Mouse (Mus musculus) forebrain, embryonic 12.5 days (tissue): ENCODE results near the gene Smagp. TPM values are rescaled to one million over a fixed set of nuclear protein-coding genes. Genes with fewer than 3 reads are reported as not detected.

Source experiments
- ATAC-seq: fragments of 200-750 bp; cut with Nextera tagmentation; 2 replicates; pipeline ENCODE4 v1.8.0; 2017; ENCODE audit warnings: moderate TSS enrichment; ENCODE audit not compliant: low FRiP score
- H3K27ac ChIP-seq: fragments of 300-500 bp; sonication (generic); 2 replicates; pipeline ENCODE4 v1.5.1; 2016; ENCODE audit warnings: mild to moderate bottlenecking
- H3K27me3 ChIP-seq: fragments of 300-500 bp; sonication (generic); 2 replicates; pipeline ENCODE4 v1.6.1; 2016; ENCODE audit warnings: mild to moderate bottlenecking
- H3K36me3 ChIP-seq: fragments of 300-500 bp; sonication (generic); replicated peaks from 2 replicates; pipeline ENCODE4 v1.6.1; 2016; ENCODE audit warnings: mild to moderate bottlenecking
- H3K4me1 ChIP-seq: fragments of 300-500 bp; sonication (generic); 2 replicates; pipeline ENCODE4 v1.6.1; 2016
- H3K4me2 ChIP-seq: fragments of 300-500 bp; sonication (generic); 2 replicates; pipeline ENCODE4 v1.6.1; 2016; ENCODE audit warnings: mild to moderate bottlenecking, moderate library complexity
- H3K4me3 ChIP-seq: fragments of 300-500 bp; sonication (generic); replicated peaks from 2 replicates; pipeline ENCODE4 v1.5.1; 2016; ENCODE audit warnings: mild to moderate bottlenecking
- H3K9ac ChIP-seq: fragments of 300-500 bp; sonication (generic); 2 replicates; pipeline ENCODE4 v1.6.1; 2016; ENCODE audit warnings: mild to moderate bottlenecking
- H3K9me3 ChIP-seq: fragments of 300-500 bp; sonication (generic); 2 replicates; pipeline ENCODE4 v1.6.1; 2016
- WGBS: fragments of 180-500 bp; shearing (Covaris S2); methylation state at CpG from one replicate; pipeline ENCODE4 v1.1.7; 2016; 5-methylcytosine and 5-hydroxymethylcytosine counted together
- polyA plus RNA-seq: library from polyadenylated mRNA; unstranded; fragments of >200 nt; fragmentation: Nextera tagmentation; extraction: Ambion mirVana; gene quantifications from 2 replicates; pipeline ENCODE4 v1.2.1, GENCODE M21; 2016

The Smagp gene
- polyA plus RNA-seq, 1 experiment from 2014 or later: 2.8 TPM

DNA sequence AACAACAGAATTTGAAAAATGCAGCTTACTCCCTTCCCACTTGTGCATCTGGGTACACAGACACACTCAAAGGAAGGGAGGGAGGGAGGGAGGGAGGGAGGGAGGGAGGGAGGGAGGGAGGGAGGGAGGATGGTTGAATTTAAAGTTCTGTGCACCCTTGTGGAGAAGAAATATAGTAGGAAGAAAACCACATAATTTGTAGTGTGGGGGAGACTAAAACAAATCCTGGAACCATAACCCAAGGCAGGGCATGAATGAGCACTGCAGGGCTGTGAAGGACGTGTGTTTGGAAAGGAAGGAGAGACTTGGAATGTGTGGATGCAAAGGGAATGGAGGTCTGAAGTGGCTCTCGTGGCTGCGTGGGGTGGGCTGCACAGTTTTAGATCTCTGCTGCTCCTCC lies 38.7 kb upstream of the Smagp start:
- H3K27ac ChIP-seq: no peak overlapping the region
- WGBS: 55% methylated on average over 3 of the region's 3 CpGs

DNA sequence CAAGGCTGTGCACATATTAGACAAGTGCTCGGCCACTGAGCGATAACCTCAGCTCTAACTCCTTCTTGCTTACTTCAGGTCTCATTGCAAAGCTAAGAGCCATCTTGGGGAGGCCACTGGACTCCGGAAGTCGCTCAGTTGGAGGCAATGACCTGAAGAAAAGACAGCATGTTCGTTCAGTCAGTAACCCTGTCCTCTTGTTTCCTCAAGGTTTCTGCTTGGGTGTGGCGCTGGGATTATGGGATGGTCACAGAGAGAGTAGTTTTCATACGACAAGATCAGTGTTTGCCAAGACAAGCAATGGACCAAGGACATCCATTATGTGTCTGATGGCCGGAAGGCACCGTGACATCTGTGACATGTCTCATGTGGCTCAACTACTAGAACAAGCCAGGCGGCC lies 37.8 kb upstream of the Smagp start:
- Histone ChIP-seq H3K27ac (no peak overlapping the region), H3K4me2 (no peak overlapping the region), H3K9ac (no peak overlapping the region), H3K4me1 (no peaks in the 10 kb centered on the region; the same call in 1 of the 2 replicates), H3K4me3 (no peak overlapping the region), H3K9me3 (no peaks in the 10 kb centered on the region), H3K36me3 (no peaks in the 10 kb centered on the region), H3K27me3 (no peaks in the 10 kb centered on the region)
- no peak for ATAC-seq
- WGBS: 86% methylated on average over 10 of the region's 10 CpGs

More for the DNA sequence above, 38.7 kb upstream of the Smagp start:
- Histone ChIP-seq H3K27me3 (no peaks in the 10 kb centered on the region), H3K36me3 (no peaks in the 10 kb centered on the region), H3K4me2 (no peak overlapping the region), H3K4me1 (no peaks in the 10 kb centered on the region; the same call in 1 of the 2 replicates), H3K9ac (no peak overlapping the region), H3K4me3 (no peak overlapping the region), H3K9me3 (no peaks in the 10 kb centered on the region)
- ATAC-seq: no peak

- no peak overlapping the region for H3K4me3 ChIP-seq
- H3K9ac ChIP-seq: no peak overlapping the region
- no peak overlapping the region for H3K4me2 ChIP-seq
- H3K4me1 ChIP-seq: no peaks in the 10 kb centered on the region; the same call in 1 of the 2 replicates
- no peaks in the 10 kb centered on the region for H3K9me3 ChIP-seq
- no peaks in the 10 kb centered on the region for H3K36me3 ChIP-seq
- H3K27me3 ChIP-seq: no peaks in the 10 kb centered on the region
- H3K27ac ChIP-seq: no peak overlapping the region
- 39% methylated on average over 12 of the region's 12 CpGs for WGBS
- ATAC-seq: no peak
Measured at GRCm38 (mm10) chr15:100673585-100674391, 37.0 kb upstream of the Smagp start.

DNA sequence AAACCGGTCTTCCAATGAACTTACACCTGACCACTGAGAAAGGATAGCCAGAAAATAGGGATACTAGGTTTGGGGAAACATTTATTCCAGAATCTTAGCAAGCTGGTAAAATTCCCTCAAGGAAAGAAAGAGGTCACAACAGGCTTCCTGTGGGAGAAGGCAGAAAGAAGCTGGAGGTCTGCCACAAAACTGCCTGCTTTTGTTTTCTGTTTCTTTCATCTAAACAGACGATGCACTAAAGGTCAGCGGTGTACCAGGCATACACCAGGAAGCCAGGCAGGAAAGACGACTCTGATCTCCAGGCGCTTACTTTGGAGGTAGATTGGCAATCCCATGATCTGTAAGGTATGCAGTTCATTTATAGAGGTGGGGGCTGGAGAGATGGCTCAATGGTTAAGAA lies 34.1 kb upstream of the Smagp start:
- Histone ChIP-seq H3K4me1 (peaks cover 9% of the 10 kb centered on the region), H3K4me3 (no peak overlapping the region), H3K9me3 (no peaks in the 10 kb centered on the region), H3K27me3 (no peaks in the 10 kb centered on the region), H3K27ac (no peak overlapping the region), H3K9ac (no peak overlapping the region), H3K4me2 (no peak overlapping the region), H3K36me3 (no peaks in the 10 kb centered on the region)
- 71% methylated on average over 5 of the region's 5 CpGs for WGBS
- ATAC-seq: no peak

GRCm38 (mm10) chr15:100670004-100670403 lies 33.3 kb upstream of the Smagp start:
- WGBS: 84% methylated on average over 8 of the region's 8 CpGs
- H3K27ac ChIP-seq: no peak overlapping the region
- H3K27me3 ChIP-seq: no peaks in the 10 kb centered on the region
- peaks cover 10% of the 10 kb centered on the region for H3K4me1 ChIP-seq
- ATAC-seq: no peak
- H3K4me2 ChIP-seq: no peak overlapping the region
- H3K9ac ChIP-seq: no peak overlapping the region
- no peaks in the 10 kb centered on the region for H3K36me3 ChIP-seq
- no peak overlapping the region for H3K4me3 ChIP-seq
- no peaks in the 10 kb centered on the region for H3K9me3 ChIP-seq

DNA sequence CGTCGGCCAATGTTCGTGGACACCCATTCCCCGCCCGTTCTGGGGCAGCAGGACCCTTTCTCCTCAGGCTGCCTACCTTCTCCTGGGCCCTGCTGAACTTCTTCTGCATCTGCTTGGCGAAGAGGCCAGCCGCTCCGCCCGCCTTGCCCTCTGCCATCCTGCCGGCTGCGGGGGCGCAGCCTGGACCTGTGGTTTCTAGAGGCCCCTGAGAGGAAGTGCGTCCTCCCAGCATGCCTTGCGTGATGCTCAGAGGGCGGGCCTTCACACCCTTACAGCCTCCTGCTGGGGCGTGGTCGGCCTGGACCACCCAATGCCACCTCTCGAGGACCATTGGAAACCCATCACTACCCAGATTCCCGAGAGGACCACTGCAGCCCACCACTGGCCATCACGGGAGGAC lies 32.6 kb upstream of the Smagp start, which contains the start of gene Bin2:
Gene Bin2 (minus strand): TSS at position 217 of the 400 bp plus-strand sequence.
- H3K27ac ChIP-seq: no peak within 1 kb of the TSS
- peaks cover 10% of the 10 kb centered on the region for H3K4me1 ChIP-seq
- no peaks in the 10 kb centered on the region for H3K27me3 ChIP-seq
- ATAC-seq: no peak
- no peak within 1 kb of the TSS for H3K9ac ChIP-seq
- H3K9me3 ChIP-seq: no peaks in the 10 kb centered on the region
- H3K4me3 ChIP-seq: no peak within 1 kb of the TSS
- WGBS: 91% methylated on average over 20 of the region's 20 CpGs
- no peaks in the 10 kb centered on the region for H3K36me3 ChIP-seq
- no peak within 1 kb of the TSS for H3K4me2 ChIP-seq

GRCm38 (mm10) chr15:100667871-100668545 lies 31.3 kb upstream of the Smagp start:
- H3K4me3 ChIP-seq: no peak overlapping the region
- no peak overlapping the region for H3K4me2 ChIP-seq
- 87% methylated on average over 5 of the region's 5 CpGs for WGBS
- no peaks in the 10 kb centered on the region for H3K9me3 ChIP-seq
- no peaks in the 10 kb centered on the region for H3K36me3 ChIP-seq
- no peak for ATAC-seq
- H3K9ac ChIP-seq: no peak overlapping the region
- H3K27me3 ChIP-seq: no peaks in the 10 kb centered on the region
- H3K4me1 ChIP-seq: peaks cover 10% of the 10 kb centered on the region
- H3K27ac ChIP-seq: no peak overlapping the region

DNA sequence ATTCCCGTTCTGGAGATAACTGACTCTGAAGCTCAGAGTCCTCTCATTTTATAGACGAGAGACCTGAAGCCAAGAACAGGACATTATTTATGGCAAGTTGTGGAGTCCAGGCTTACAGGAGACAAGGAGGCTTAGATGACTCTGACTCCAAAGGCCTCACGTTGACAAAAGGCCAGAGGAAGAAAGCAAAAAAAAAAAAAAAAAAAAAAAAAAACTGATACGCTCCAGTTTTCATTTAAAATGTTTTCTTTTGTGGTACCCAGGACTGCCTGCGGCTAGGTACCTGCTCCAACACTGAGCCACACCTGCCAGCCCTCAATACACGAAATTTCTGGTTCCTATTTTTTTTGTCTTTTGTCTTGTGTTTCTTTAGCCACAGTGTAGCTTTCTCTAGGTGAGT lies 30.7 kb upstream of the Smagp start:
- no peaks in the 10 kb centered on the region for H3K9me3 ChIP-seq
- no peak for ATAC-seq
- no peaks in the 10 kb centered on the region for H3K36me3 ChIP-seq
- 63% methylated on average over 6 of the region's 6 CpGs for WGBS
- H3K4me1 ChIP-seq: peaks cover 10% of the 10 kb centered on the region
- no peak overlapping the region for H3K4me3 ChIP-seq
- H3K27ac ChIP-seq: no peak overlapping the region
- H3K27me3 ChIP-seq: no peaks in the 10 kb centered on the region
- no peak overlapping the region for H3K9ac ChIP-seq
- H3K4me2 ChIP-seq: no peak overlapping the region

- Histone ChIP-seq H3K9ac (no peak overlapping the region), H3K27me3 (no peaks in the 10 kb centered on the region), H3K4me2 (no peak overlapping the region), H3K9me3 (no peaks in the 10 kb centered on the region), H3K4me1 (peaks cover 10% of the 10 kb centered on the region), H3K27ac (no peak overlapping the region), H3K4me3 (no peak overlapping the region), H3K36me3 (no peaks in the 10 kb centered on the region)
- WGBS: 37% methylated on average over 12 of the region's 12 CpGs
- no peak for ATAC-seq
Measured at GRCm38 (mm10) chr15:100666851-100667250, 30.1 kb upstream of the Smagp start.

GRCm38 (mm10) chr15:100666219-100666696 lies 29.5 kb upstream of the Smagp start:
- 19% methylated on average over 7 of the region's 7 CpGs for WGBS
- H3K9me3 ChIP-seq: no peaks in the 10 kb centered on the region
- no peak overlapping the region for H3K4me3 ChIP-seq
- H3K4me2 ChIP-seq: no peak overlapping the region
- no peak overlapping the region; the same call in 1 of the 2 replicates for H3K9ac ChIP-seq
- H3K36me3 ChIP-seq: no peaks in the 10 kb centered on the region
- no peak overlapping the region for H3K27ac ChIP-seq
- no peaks in the 10 kb centered on the region for H3K27me3 ChIP-seq
- H3K4me1 ChIP-seq: peaks cover 10% of the 10 kb centered on the region
- no peak for ATAC-seq

DNA sequence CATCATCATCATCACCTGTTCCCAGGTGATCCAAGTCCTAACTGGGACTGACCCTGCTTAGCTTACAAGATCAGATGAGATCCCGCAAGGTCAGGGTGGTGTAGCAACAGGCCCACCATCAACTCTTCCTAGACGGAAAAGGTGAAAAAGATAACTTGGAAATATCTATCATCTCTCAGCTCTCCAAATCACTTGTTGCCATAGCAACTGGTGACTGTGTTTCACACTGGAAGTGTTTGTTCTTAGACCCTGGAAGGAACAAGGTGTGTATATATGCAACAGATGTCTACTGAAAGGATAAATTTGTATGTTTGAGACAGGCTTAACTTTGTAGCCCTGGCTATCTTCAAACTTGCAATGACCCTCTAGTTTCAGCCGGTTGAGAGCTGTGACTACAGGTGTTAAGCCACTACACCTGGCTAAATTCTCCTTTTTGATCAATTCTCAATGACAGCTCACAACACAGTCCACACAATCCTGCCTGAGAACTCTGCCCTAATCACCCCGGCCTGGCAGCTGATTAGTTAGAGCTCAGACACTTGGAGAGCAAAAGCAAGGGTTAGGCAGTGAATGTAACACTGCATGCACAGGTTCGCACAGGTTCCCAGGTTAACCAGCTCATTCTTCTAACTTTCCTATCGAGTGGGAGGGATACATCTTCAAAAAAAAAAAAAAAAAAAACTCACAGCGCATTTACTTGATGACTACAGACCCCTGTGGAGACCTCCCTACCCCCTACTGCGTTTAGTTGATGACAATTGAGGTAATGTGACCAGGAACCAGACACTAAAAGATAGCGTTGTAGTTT lies 28.9 kb upstream of the Smagp start:
- WGBS: 40% methylated on average over 9 of the region's 9 CpGs

DNA sequence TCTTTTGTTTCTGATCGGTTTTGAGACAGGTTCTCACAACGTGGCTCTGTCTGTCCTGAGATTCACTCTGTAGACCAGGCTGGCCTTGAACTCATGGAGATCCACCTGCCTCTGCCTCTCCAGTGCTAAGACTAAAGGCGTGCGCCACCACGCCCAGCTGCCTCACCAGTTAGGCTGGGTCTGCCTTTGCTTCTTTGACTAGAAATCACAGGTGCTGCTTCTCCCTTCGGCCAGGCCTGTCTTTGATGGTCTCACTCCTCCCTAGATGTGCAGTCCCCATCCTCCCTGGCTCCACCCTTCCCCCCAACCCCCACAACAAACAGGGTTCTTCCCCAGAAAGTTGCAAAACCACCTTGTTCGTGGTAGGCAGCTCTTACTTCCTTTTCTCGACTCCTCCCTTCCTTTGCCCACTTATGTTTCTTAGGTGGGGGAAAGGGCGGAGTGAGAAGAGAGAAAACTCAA lies 28.1 kb upstream of the Smagp start:
- Histone ChIP-seq H3K4me3 (no peak overlapping the region), H3K4me2 (no peak overlapping the region), H3K36me3 (no peaks in the 10 kb centered on the region), H3K27me3 (0 out of 2 replicates have a peak, but pooled peaks cover 4% of the 10 kb centered on the region), H3K27ac (no peak overlapping the region), H3K9me3 (no peaks in the 10 kb centered on the region), H3K9ac (no peak overlapping the region), H3K4me1 (peaks cover 10% of the 10 kb centered on the region)
- WGBS: 80% methylated on average over 9 of the region's 9 CpGs
- ATAC-seq: no peak

More for the DNA sequence above, 28.9 kb upstream of the Smagp start:
- Histone ChIP-seq H3K36me3 (no peaks in the 10 kb centered on the region), H3K4me3 (no peak overlapping the region), H3K9ac (no peak overlapping the region; the same call in 1 of the 2 replicates), H3K9me3 (no peaks in the 10 kb centered on the region), H3K4me1 (peaks cover 10% of the 10 kb centered on the region), H3K4me2 (no peak overlapping the region), H3K27ac (no peak overlapping the region), H3K27me3 (0 out of 2 replicates have a peak, but pooled peaks cover 1% of the 10 kb centered on the region)
- ATAC-seq: no peak
